In the genomic region with DNA sequence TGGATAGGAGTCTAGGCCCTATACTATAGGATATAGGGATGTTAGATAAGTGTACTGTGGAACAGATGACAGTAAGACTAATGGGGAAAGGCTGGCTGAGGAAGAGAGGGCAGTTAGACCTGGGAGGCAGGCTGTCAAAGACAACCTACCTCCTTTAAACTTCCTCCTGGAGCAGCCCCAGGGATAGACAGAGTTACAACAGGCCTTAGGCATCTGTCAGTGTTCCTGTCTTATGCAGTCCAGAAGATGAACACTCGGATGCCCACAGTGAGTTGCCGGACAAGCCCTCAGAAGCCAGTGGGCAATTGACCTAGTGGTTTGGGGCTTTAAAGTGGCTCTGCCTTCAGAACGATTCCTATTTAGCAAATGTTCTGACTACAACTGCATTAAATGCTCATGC, we compare ENCODE assay signal across 8 mouse cellular contexts. TPM values are rescaled to one million over a fixed set of nuclear protein-coding genes. Genes with fewer than 3 reads are reported as not detected.
DNase-seq lines count a peak whose midpoint lies in the region; ATAC-seq and TF ChIP-seq lines count a peak whose summit lies in the region.

No protein-coding gene starts in this region.

- DNase-seq in kidney, adult 8-10 months = no peak
- no peak for DNase-seq in left cerebral cortex, postnatal 14 days (ENCODE audit: low spot score in 2 of 2)
- no peak for DNase-seq in adrenal gland, postnatal 36 days
- no peak for DNase-seq in cerebellum, adult 18-20 months

- no peak for TF ChIP-seq POLR2A in myocyte (IDR thresholded peaks at IDR 0.05; ENCODE audit: insufficient read length, low read depth)

- no peaks in the 10 kb centered on the region for H3K4me1 ChIP-seq in kidney, embryonic 16.5 days (ENCODE audit: insufficient read depth, low read length)
- no peaks in the 10 kb centered on the region for H3K4me1 ChIP-seq in embryonic facial prominence, embryonic 15.5 days
- H3K4me1 ChIP-seq in intestine, postnatal 0 days (replicated peaks; ENCODE audit: control insufficient read depth, insufficient read depth, low read length) = no peaks in the 10 kb centered on the region

- peaks cover 11% of the 10 kb centered on the region; the same call in 1 of the 2 replicates for H3K27me3 ChIP-seq in kidney, embryonic 16.5 days (ENCODE audit: insufficient read depth, low read length)
- no peaks in the 10 kb centered on the region for H3K27me3 ChIP-seq in embryonic facial prominence, embryonic 15.5 days
- H3K27me3 ChIP-seq in intestine, postnatal 0 days (replicated peaks; ENCODE audit: control insufficient read depth, insufficient read depth, low read length) = peaks cover 4% of the 10 kb centered on the region; the same call in 1 of the 2 replicates
- H3K27me3 ChIP-seq in myocyte (ENCODE audit: control insufficient read depth, insufficient read depth, insufficient read length) = no peaks in the 10 kb centered on the region

- intact Hi-C loops in left cerebral cortex, postnatal 14 days (cut with DNase I) = no loop called here

- H3K4me3 ChIP-seq in kidney, embryonic 16.5 days (ENCODE audit: low read length) = 0 out of 2 replicates have a peak overlapping the region, but pooled peaks have one; percentile 38
- H3K4me3 ChIP-seq in embryonic facial prominence, embryonic 15.5 days (replicated peaks) = peak overlapping the region; percentile 38; the same call in 1 of the 2 replicates
- H3K4me3 ChIP-seq in intestine, postnatal 0 days (ENCODE audit: low read depth, low read length) = no peak overlapping the region
- peak overlapping the region; percentile 27 for H3K4me3 ChIP-seq in myocyte

- TF ChIP-seq CTCF in intestine, postnatal 0 days (IDR thresholded peaks at IDR 0.05; ENCODE audit: low read depth) = no peak

- 50% methylated on average over 3 of the region's 3 CpGs for WGBS in kidney, embryonic 16.5 days
- 33% methylated on average over 3 of the region's 3 CpGs for WGBS in embryonic facial prominence, embryonic 15.5 days
- 46% methylated on average over 3 of the region's 3 CpGs for WGBS in intestine, postnatal 0 days

- no peak overlapping the region for H3K9ac ChIP-seq in kidney, embryonic 16.5 days (replicated peaks; ENCODE audit: low read length)
- no peak overlapping the region for H3K9ac ChIP-seq in embryonic facial prominence, embryonic 15.5 days
- H3K9ac ChIP-seq in intestine, postnatal 0 days (ENCODE audit: low read depth, low read length) = no peak overlapping the region

- no peaks in the 10 kb centered on the region for H3K9me3 ChIP-seq in kidney, embryonic 16.5 days (ENCODE audit: low read length)
- H3K9me3 ChIP-seq in embryonic facial prominence, embryonic 15.5 days (replicated peaks) = no peaks in the 10 kb centered on the region
- no peaks in the 10 kb centered on the region for H3K9me3 ChIP-seq in intestine, postnatal 0 days (ENCODE audit: control insufficient read depth)

- ATAC-seq in kidney, embryonic 16.5 days (ENCODE audit: low FRiP score, low TSS enrichment) = no peak
- ATAC-seq in embryonic facial prominence, embryonic 15.5 days (ENCODE audit: insufficient number of reproducible peaks, low FRiP score, low TSS enrichment, low read depth) = no peak
- no peak for ATAC-seq in intestine, postnatal 0 days

- no peak overlapping the region for H3K27ac ChIP-seq in kidney, embryonic 16.5 days (ENCODE audit: low read length)
- 0 out of 2 replicates have a peak overlapping the region, but pooled peaks have one; percentile 39 for H3K27ac ChIP-seq in embryonic facial prominence, embryonic 15.5 days (replicated peaks)
- H3K27ac ChIP-seq in intestine, postnatal 0 days (ENCODE audit: low read depth, low read length) = no peak overlapping the region

- no peak overlapping the region for H3ac ChIP-seq in myocyte (ENCODE audit: control insufficient read depth, insufficient read length)

- no peaks in the 10 kb centered on the region for H3K79me2 ChIP-seq in myocyte (ENCODE audit: control insufficient read depth, insufficient read depth)

- no peaks in the 10 kb centered on the region for H3K36me3 ChIP-seq in kidney, embryonic 16.5 days (ENCODE audit: insufficient read depth, low read length)
- H3K36me3 ChIP-seq in embryonic facial prominence, embryonic 15.5 days = no peaks in the 10 kb centered on the region
- no peaks in the 10 kb centered on the region for H3K36me3 ChIP-seq in intestine, postnatal 0 days (ENCODE audit: control insufficient read depth, insufficient read depth)
- H3K36me3 ChIP-seq in myocyte (ENCODE audit: control insufficient read depth, insufficient read depth) = no peaks in the 10 kb centered on the region

- H3K4me2 ChIP-seq in kidney, embryonic 16.5 days (replicated peaks; ENCODE audit: low read depth, low read length) = peak overlapping the region; percentile 65
- peak overlapping the region; percentile 49 for H3K4me2 ChIP-seq in embryonic facial prominence, embryonic 15.5 days (replicated peaks)
- H3K4me2 ChIP-seq in intestine, postnatal 0 days (replicated peaks; ENCODE audit: low read depth) = peak overlapping the region; percentile 54
- H3K4me2 ChIP-seq in myocyte (ENCODE audit: low read depth) = peak overlapping the region; percentile 78

TF ChIP-seq in myocyte, 11 proteins besides CTCF, POLR2A, EP300 and RAD21:
- no peak for TF ChIP-seq MAX (IDR thresholded peaks at IDR 0.05; ENCODE audit: low read depth)
- no peak for TF ChIP-seq MYOG (IDR thresholded peaks at IDR 0.05; ENCODE audit: control insufficient read depth in 1 of 3, insufficient read depth in 1 of 3, insufficient read length in 2 of 3, low read depth in 2 of 3)
- TF ChIP-seq USF1 (IDR thresholded peaks at IDR 0.05; ENCODE audit: low read depth) = no peak
TF ChIP-seq in myocyte: peak in this region for 0.

RNA-seq across cellular contexts. Expression of a gene that starts 19.8 kb away (rescaled TPM):
- polyA plus RNA-seq in kidney, embryonic 16.5 days (2015; fragmentation: Nextera tagmentation; extraction: Ambion mirVana) = 0.96 and 1.2 TPM in 2 replicates
- 3.5 and 4.0 TPM in 2 replicates for polyA plus RNA-seq in embryonic facial prominence, embryonic 15.5 days (2015; fragmentation: Nextera tagmentation; extraction: Ambion mirVana)
- polyA plus RNA-seq in intestine, postnatal 0 days (2015; fragmentation: Nextera tagmentation; extraction: Ambion mirVana) = 0.30 and 0.58 TPM in 2 replicates
- polyA plus RNA-seq in myocyte (2012; fragmentation: generic; extraction: Trizol) = 1.9 TPM
- 10 to 100 TPM; 44.5 to 44.6 TPM for total RNA-seq in left cerebral cortex, postnatal 14 days (2021)
- under 1 TPM; 0.36 to 0.72 TPM for total RNA-seq in adrenal gland, postnatal 36 days (2021)

RNA-seq across cellular contexts. Expression of a gene that starts 42.5 kb away (rescaled TPM):
- polyA plus RNA-seq in kidney, embryonic 16.5 days (2015; fragmentation: Nextera tagmentation; extraction: Ambion mirVana) = 20.5 and 21.5 TPM in 2 replicates
- 15.6 and 16.3 TPM in 2 replicates for polyA plus RNA-seq in embryonic facial prominence, embryonic 15.5 days (2015; fragmentation: Nextera tagmentation; extraction: Ambion mirVana)
- polyA plus RNA-seq in intestine, postnatal 0 days (2015; fragmentation: Nextera tagmentation; extraction: Ambion mirVana) = 3.0 and 3.5 TPM in 2 replicates
- 1.4 TPM for polyA plus RNA-seq in myocyte (2012; fragmentation: generic; extraction: Trizol)
- 1 to 10 TPM; 6.0 to 7.4 TPM for total RNA-seq in left cerebral cortex, postnatal 14 days (2021)
- 10 to 100 TPM; 11.0 to 11.3 TPM for total RNA-seq in adrenal gland, postnatal 36 days (2021)
